Mouse (Mus musculus) cortical plate, adult 2 months (tissue): Measurements from ENCODE around the gene Tomm20l.

Experiments used
- CTCF ChIP-seq: fragments of 200-500 bp; IDR thresholded peaks from 2 replicates; pipeline ENCODE4 v1.5.1; 2011; ENCODE audit warnings: mild to moderate bottlenecking, control low read depth, low read length; ENCODE audit not compliant: insufficient read depth; ENCODE audit errors: extremely low read depth
- POLR2A ChIP-seq: fragments of 200-500 bp; IDR thresholded peaks from 2 replicates; pipeline ENCODE4 v1.6.1; 2011; ENCODE audit warnings: mild to moderate bottlenecking, low read length, control low read depth; ENCODE audit not compliant: insufficient read depth; ENCODE audit errors: extremely low read depth

DNA sequence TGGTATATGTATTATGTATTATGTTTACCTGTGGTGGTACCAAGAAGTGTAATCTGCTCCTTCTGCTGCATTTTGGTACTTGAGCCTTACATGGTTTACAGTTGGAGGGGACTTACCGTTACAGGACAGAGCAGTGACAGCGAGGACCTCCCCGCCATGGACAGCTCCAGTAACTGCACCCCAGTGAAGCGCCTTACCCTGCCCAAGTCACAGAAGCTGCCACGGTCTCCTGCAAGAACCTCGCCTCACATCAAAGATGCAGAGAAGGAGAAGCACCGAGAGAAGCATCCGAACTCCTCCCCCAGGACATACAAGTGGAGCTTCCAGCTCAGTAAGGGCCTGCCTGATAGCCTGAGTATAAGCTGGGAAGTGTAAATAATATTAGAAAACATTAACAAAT is 24.9 kb upstream of the Tomm20l start:
- TF ChIP-seq POLR2A (no peak), CTCF (no peak)
